Mouse (Mus musculus) kidney, postnatal 0 days (tissue): ENCODE data around the gene Ppp1r9a. TPM values are rescaled to one million over a fixed set of nuclear protein-coding genes. Genes with fewer than 3 reads are reported as not detected.

Source experiments
- ATAC-seq: fragments of 200-750 bp; cut with Nextera tagmentation; replicated peaks from 2 replicates; pipeline ENCODE4 v1.8.0; 2017; ENCODE audit warnings: low read depth, moderate number of reproducible peaks, moderate TSS enrichment, moderate library complexity; ENCODE audit not compliant: low FRiP score
- DNase-seq: peaks from one replicate; pipeline ENCODE4 v3.0.0-alpha.2; 2016; ENCODE audit warnings: low spot score
- H3K27ac ChIP-seq: fragments of 300-500 bp; sonication (generic); 2 replicates; pipeline ENCODE4 v1.5.1; 2014; ENCODE audit warnings: mild to moderate bottlenecking
- H3K27me3 ChIP-seq: fragments of 300-500 bp; sonication (generic); 2 replicates; pipeline ENCODE4 v1.6.1; 2014; ENCODE audit warnings: low read length, mixed read lengths; ENCODE audit not compliant: insufficient read depth
- H3K36me3 ChIP-seq: fragments of 300-500 bp; sonication (generic); 2 replicates; pipeline ENCODE4 v1.6.1; 2014; ENCODE audit warnings: low read length, mixed read lengths; ENCODE audit not compliant: insufficient read depth
- H3K4me1 ChIP-seq: fragments of 300-500 bp; sonication (generic); replicated peaks from 2 replicates; pipeline ENCODE4 v1.6.1; 2014; ENCODE audit warnings: antibody characterized with exemption, low read length, mixed read lengths; ENCODE audit not compliant: insufficient read depth
- H3K4me2 ChIP-seq: fragments of 300-500 bp; sonication (generic); 2 replicates; pipeline ENCODE4 v1.6.1; 2014; ENCODE audit warnings: mild to moderate bottlenecking, low read length, moderate library complexity, mixed read lengths
- H3K4me3 ChIP-seq: fragments of 300-500 bp; sonication (generic); replicated peaks from 2 replicates; pipeline ENCODE4 v1.5.1; 2014; ENCODE audit warnings: low read depth, low read length
- H3K9ac ChIP-seq: fragments of 300-500 bp; sonication (generic); 2 replicates; pipeline ENCODE4 v1.6.1; 2014; ENCODE audit warnings: low read depth, low read length
- H3K9me3 ChIP-seq: fragments of 300-500 bp; sonication (generic); replicated peaks from 2 replicates; pipeline ENCODE4 v1.6.1; 2016; ENCODE audit warnings: low read length, inconsistent platforms, mixed read lengths
- CTCF ChIP-seq: IDR thresholded peaks from 2 replicates; pipeline ENCODE4 v1.5.1; 2016; ENCODE audit warnings: antibody characterized with exemption, low read depth, mild to moderate bottlenecking, moderate library complexity
- WGBS: fragments of 180-500 bp; shearing (Covaris S2); extraction: QIAGEN DNeasy Blood & Tissue Kit; methylation state at CpG from one replicate; pipeline ENCODE4 v1.1.7; 2014; 5-methylcytosine and 5-hydroxymethylcytosine counted together
- polyA plus RNA-seq: library from polyadenylated mRNA; unstranded; fragments of >200 nt; fragmentation: Nextera tagmentation; extraction: Ambion mirVana; gene quantifications from 2 replicates; pipeline ENCODE4 v1.2.1, GENCODE M21; 2015

The Ppp1r9a gene
- polyA plus RNA-seq, 1 experiment from 2014 or later = 8.2 TPM

- no peak overlapping the region for H3K9ac ChIP-seq
- H3K27ac ChIP-seq = no peak overlapping the region
- no peaks in the 10 kb centered on the region for H3K36me3 ChIP-seq
- no peaks in the 10 kb centered on the region for H3K9me3 ChIP-seq
- TF ChIP-seq CTCF = no peak
- no peaks in the 10 kb centered on the region for H3K27me3 ChIP-seq
- WGBS = 39% methylated on average over 14 of the region's 14 CpGs
- ATAC-seq = no peak; the same call in 1 of the 2 replicates
- H3K4me2 ChIP-seq = peak overlapping the region; percentile 13; the same call in 1 of the 2 replicates
- no peak overlapping the region for H3K4me3 ChIP-seq
- peaks cover 9% of the 10 kb centered on the region for H3K4me1 ChIP-seq
- DNase-seq = peak; percentile 68
Measured at GRCm38 (mm10) chr6:4994161-4994919, 91.6 kb downstream of the Ppp1r9a start.

- DNase-seq (no peak), ATAC-seq (no peak)
- Histone ChIP-seq H3K36me3 (no peaks in the 10 kb centered on the region), H3K4me2 (no peak overlapping the region), H3K9ac (no peak overlapping the region), H3K27ac (no peak overlapping the region), H3K27me3 (no peaks in the 10 kb centered on the region), H3K4me3 (no peak overlapping the region), H3K9me3 (no peaks in the 10 kb centered on the region), H3K4me1 (peaks cover 9% of the 10 kb centered on the region)
- 94% methylated on average over 6 of the region's 6 CpGs for WGBS
- TF ChIP-seq CTCF = no peak
Measured at GRCm38 (mm10) chr6:4997599-4997998, 94.9 kb downstream of the Ppp1r9a start.

DNA sequence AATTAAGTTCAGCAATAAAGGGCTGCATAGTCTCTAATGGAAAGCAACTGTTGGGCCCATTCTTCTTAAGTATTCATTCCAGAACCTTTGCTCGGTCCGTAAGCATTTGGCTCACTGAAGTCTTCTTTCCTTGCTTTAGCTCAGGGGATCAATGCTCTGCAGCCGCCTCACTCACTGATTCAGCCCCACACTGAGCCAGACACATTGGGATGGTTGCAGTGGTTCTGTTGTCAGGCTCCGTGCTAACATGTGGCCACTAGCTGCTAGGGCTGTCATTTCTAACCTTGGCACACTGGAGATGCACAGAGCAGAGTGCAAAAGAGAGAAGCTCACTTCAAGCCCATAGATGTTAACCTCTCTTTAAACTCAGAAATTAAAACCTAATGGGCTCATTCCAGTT is 96.2 kb downstream of the Ppp1r9a start:
- no peak for DNase-seq
- H3K4me3 ChIP-seq = no peak overlapping the region
- no peaks in the 10 kb centered on the region for H3K27me3 ChIP-seq
- WGBS = 71% methylated on average over 4 of the region's 4 CpGs
- no peak overlapping the region for H3K27ac ChIP-seq
- peaks cover 4% of the 10 kb centered on the region for H3K4me1 ChIP-seq
- ATAC-seq = no peak
- H3K36me3 ChIP-seq = no peaks in the 10 kb centered on the region
- no peak overlapping the region for H3K4me2 ChIP-seq
- H3K9me3 ChIP-seq = no peaks in the 10 kb centered on the region
- TF ChIP-seq CTCF = no peak
- no peak overlapping the region for H3K9ac ChIP-seq

DNA sequence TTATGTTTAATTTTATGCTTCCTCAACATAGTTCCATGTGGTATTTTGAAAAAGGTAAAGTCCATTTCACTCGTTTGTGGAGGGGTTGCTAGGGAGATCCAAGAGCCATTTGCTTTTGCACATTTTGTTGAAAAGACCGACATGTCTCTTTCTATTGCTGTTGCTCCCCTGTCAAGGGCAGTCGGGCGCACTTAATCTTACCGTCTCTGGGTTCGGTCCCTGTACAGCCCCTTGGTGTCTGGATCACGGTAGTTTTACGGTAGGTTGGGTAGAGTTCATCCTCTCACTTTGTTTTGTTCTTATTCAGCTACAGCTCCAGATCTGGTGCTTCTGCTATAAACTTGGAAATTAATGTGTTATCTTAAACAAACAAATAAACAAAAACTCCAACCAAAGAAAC is 98.1 kb downstream of the Ppp1r9a start:
- H3K4me1 ChIP-seq = no peaks in the 10 kb centered on the region
- H3K9ac ChIP-seq = no peak overlapping the region
- H3K27me3 ChIP-seq = no peaks in the 10 kb centered on the region
- no peaks in the 10 kb centered on the region for H3K9me3 ChIP-seq
- ATAC-seq (no peak), DNase-seq (no peak)
- no peak overlapping the region for H3K27ac ChIP-seq
- no peak for TF ChIP-seq CTCF
- H3K36me3 ChIP-seq = no peaks in the 10 kb centered on the region
- 52% methylated on average over 8 of the region's 8 CpGs for WGBS
- H3K4me3 ChIP-seq = no peak overlapping the region
- H3K4me2 ChIP-seq = no peak overlapping the region

GRCm38 (mm10) chr6:5005491-5006275 is 103.0 kb downstream of the Ppp1r9a start:
- no peaks in the 10 kb centered on the region for H3K9me3 ChIP-seq
- DNase-seq (peak; percentile 85), ATAC-seq (peak; percentile 85)
- H3K4me2 ChIP-seq = no peak overlapping the region
- no peak overlapping the region for H3K27ac ChIP-seq
- TF ChIP-seq CTCF = no peak
- H3K36me3 ChIP-seq = no peaks in the 10 kb centered on the region
- H3K4me1 ChIP-seq = no peaks in the 10 kb centered on the region; the same call in 1 of the 2 replicates
- WGBS = 36% methylated on average over 22 of the region's 22 CpGs
- H3K4me3 ChIP-seq = no peak overlapping the region
- H3K9ac ChIP-seq = no peak overlapping the region
- no peaks in the 10 kb centered on the region for H3K27me3 ChIP-seq

DNA sequence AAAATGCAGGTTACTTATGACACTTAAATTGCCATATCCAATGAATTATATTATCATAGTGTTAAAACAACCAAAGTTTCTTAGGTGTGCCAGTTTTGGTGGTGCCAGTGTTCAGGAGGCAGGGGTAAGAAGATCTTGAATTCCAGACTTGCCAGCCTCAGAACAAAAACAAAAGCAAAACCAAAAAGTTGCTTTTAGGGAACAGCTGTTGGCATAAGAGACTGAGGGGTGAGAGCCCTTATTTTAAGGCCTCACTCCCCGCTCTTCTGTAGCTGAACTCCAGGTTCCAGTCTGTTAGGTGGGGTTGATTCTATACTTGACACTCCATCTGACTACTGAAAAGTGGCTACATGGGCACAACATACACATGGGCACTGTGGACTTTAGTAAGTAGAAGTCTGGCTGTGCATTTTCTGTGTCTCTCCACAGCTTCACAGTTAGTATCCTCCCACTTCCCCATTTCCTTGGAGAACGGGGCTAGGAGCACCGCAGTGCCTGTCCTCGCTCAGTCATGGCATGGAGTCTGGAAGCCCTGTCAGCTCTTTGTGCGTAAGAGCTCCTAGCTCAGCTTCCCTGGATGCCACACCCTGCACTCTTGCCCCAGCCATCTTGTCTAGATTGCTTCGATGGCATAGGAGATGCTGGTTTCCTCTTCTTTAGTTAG is 103.7 kb downstream of the Ppp1r9a start:
- H3K9me3 ChIP-seq = no peaks in the 10 kb centered on the region
- H3K4me1 ChIP-seq = no peaks in the 10 kb centered on the region; the same call in 1 of the 2 replicates
- TF ChIP-seq CTCF = no peak
- DNase-seq (no peak), ATAC-seq (no peak)
- no peak overlapping the region for H3K9ac ChIP-seq
- no peak overlapping the region for H3K27ac ChIP-seq
- H3K36me3 ChIP-seq = no peaks in the 10 kb centered on the region
- H3K27me3 ChIP-seq = no peaks in the 10 kb centered on the region
- WGBS = 75% methylated on average over 6 of the region's 6 CpGs
- H3K4me3 ChIP-seq = no peak overlapping the region
- H3K4me2 ChIP-seq = no peak overlapping the region
